Mouse (Mus musculus) brown adipose tissue, adult 24 weeks (tissue): ENCODE measurements around the gene Smim13. TPM values are rescaled to one million over a fixed set of nuclear protein-coding genes. Genes with fewer than 3 reads are reported as not detected.
"Not testable (repeated sequence)": the region's sequence is repeated elsewhere in the genome, so short reads cannot be mapped to it uniquely, and the experiment has no call there.

Experiments used
- H3K27ac ChIP-seq: fragments of 200-500 bp; replicated peaks from 2 replicates; pipeline ENCODE4 v1.5.1; 2012; ENCODE audit warnings: low read depth, mild to moderate bottlenecking, low read length
- H3K4me1 ChIP-seq: fragments of 200-500 bp; 2 replicates; pipeline ENCODE4 v1.6.1; 2012; ENCODE audit warnings: low read length, mixed read lengths; ENCODE audit not compliant: control insufficient read depth, insufficient read depth, insufficient read length
- H3K4me3 ChIP-seq: fragments of 200-500 bp; 2 replicates; pipeline ENCODE4 v1.5.1; 2012; ENCODE audit warnings: low read depth, mild to moderate bottlenecking, low read length, moderate library complexity; ENCODE audit not compliant: insufficient read depth
- polyA plus RNA-seq: library from polyadenylated mRNA; stranded (reverse); fragments of >200 nt; gene quantifications from 2 replicates; pipeline ENCODE4 v1.2.4, GENCODE M21; 2012; ENCODE audit not compliant: missing spikeins, insufficient read depth, insufficient read length

Smim13 gene
- 6.3 and 7.3 TPM in 2 replicates for polyA plus RNA-seq

GRCm38 (mm10) chr13:41249538-41250317, at the start of gene Smim13:
Gene Smim13, plus strand, starts transcription at chr13:41249844.
- no peaks in the 10 kb centered on the region; the same call in 1 of the 2 replicates for H3K4me1 ChIP-seq
- peak within 1 kb of the TSS; percentile 96 for H3K27ac ChIP-seq
- peak within 1 kb of the TSS; percentile 98 for H3K4me3 ChIP-seq

DNA sequence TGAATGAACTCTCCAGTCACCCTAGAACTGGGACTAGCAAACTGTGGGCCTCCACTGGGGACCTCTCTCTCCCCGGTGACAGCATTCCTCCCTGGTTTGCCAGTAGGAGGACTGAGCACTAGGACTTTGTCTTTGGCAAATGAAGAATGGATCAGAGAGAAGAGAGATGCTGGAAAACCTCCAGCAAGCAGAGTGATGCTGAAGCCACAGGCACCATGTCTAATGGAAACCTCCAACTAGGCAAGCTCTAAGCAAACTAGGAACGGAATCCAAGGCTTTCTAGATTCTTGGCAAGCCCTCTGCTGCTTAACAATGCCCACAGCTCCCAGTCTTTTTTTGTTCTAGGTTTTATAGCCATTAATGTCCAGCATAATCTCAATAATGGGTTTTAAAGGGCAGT, 48.8 kb upstream of the Smim13 start:
- Histone ChIP-seq H3K4me1 (no peaks in the 10 kb centered on the region), H3K27ac (no peak overlapping the region), H3K4me3 (no peak overlapping the region)

GRCm38 (mm10) chr13:41203289-41203688, 46.4 kb upstream of the Smim13 start:
- H3K27ac ChIP-seq, result no peak overlapping the region
- no peak overlapping the region for H3K4me3 ChIP-seq
- H3K4me1 ChIP-seq, result no peaks in the 10 kb centered on the region

DNA sequence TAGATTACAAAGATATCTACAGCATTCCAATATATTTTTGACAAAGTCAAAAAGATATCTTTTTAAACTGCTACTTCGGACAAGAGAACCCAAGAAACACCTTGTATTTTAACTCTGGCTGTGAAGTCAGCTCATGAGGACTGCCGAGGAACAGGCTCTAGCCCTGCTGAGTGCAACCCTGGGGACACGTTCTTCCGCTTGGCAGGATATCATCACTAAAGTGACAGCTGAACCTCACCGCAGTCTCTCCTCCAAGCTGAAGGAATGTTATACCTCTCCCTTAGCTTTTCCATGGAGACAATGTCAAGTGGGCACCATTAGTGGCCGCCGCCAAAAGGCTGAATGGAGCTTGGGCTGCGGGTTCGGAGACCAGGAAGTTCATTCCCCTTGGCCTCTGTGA, 46.0 kb upstream of the Smim13 start:
- H3K4me1 ChIP-seq, result no peaks in the 10 kb centered on the region
- H3K4me3 ChIP-seq, result no peak overlapping the region
- no peak overlapping the region for H3K27ac ChIP-seq

DNA sequence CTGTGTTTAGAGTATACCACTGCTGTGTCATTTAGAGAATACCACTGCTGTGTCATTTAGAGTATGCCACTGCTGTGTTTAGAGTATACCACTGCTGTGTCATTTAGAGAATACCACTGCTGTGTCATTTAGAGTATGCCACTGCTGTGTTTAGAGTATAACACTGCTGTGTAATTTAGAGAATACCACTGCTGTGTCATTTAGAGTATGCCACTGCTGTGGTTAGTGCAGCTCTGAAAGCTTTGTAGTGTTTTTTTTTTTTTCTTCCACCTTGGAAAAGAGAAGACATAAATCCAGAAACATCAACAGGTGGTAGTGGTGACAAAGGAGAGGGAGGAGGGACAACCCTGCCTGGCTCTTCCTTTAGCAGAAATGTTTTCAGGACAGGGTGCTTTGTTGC, 44.1 kb upstream of the Smim13 start:
- not testable (repeated sequence) for H3K4me3 ChIP-seq, H3K4me1 ChIP-seq, H3K27ac ChIP-seq

GRCm38 (mm10) chr13:41206241-41206640, 43.4 kb upstream of the Smim13 start:
- Histone ChIP-seq H3K4me3 (no peak overlapping the region), H3K4me1 (no peaks in the 10 kb centered on the region), H3K27ac (no peak overlapping the region)

GRCm38 (mm10) chr13:41211276-41211675, 38.4 kb upstream of the Smim13 start:
- no peak overlapping the region for H3K4me3 ChIP-seq
- no peak overlapping the region for H3K27ac ChIP-seq
- H3K4me1 ChIP-seq, result no peaks in the 10 kb centered on the region

- Histone ChIP-seq H3K27ac (no peak overlapping the region), H3K4me3 (no peak overlapping the region), H3K4me1 (no peaks in the 10 kb centered on the region)
Observed at GRCm38 (mm10) chr13:41212558-41213322, 36.9 kb upstream of the Smim13 start.

GRCm38 (mm10) chr13:41215669-41216068, 34.0 kb upstream of the Smim13 start:
- no peak overlapping the region for H3K27ac ChIP-seq
- H3K4me1 ChIP-seq, result no peaks in the 10 kb centered on the region; the same call in 1 of the 2 replicates
- H3K4me3 ChIP-seq, result no peak overlapping the region

- Histone ChIP-seq H3K27ac (no peak overlapping the region), H3K4me1 (no peaks in the 10 kb centered on the region; the same call in 1 of the 2 replicates), H3K4me3 (no peak overlapping the region)
Observed at GRCm38 (mm10) chr13:41216236-41216635, 33.4 kb upstream of the Smim13 start.

- Histone ChIP-seq H3K27ac (no peak overlapping the region), H3K4me3 (no peak overlapping the region)
Observed at GRCm38 (mm10) chr13:41219056-41219455, 30.6 kb upstream of the Smim13 start.

GRCm38 (mm10) chr13:41219687-41220303, 29.8 kb upstream of the Smim13 start:
- Histone ChIP-seq H3K4me1 (no peaks in the 10 kb centered on the region; the same call in 1 of the 2 replicates), H3K4me3 (peak overlapping the region; percentile 55), H3K27ac (no peak overlapping the region)

More at GRCm38 (mm10) chr13:41219056-41219455, 30.6 kb upstream of the Smim13 start:
- H3K4me1 ChIP-seq, result no peaks in the 10 kb centered on the region; the same call in 1 of the 2 replicates

GRCm38 (mm10) chr13:41220304-41220834, 29.3 kb upstream of the Smim13 start, which contains the start of gene Elovl2:
Gene Elovl2, minus strand, starts transcription at chr13:41220405.
- Histone ChIP-seq H3K4me3 (peak within 1 kb of the TSS; percentile 55), H3K4me1 (no peaks in the 10 kb centered on the region; the same call in 1 of the 2 replicates), H3K27ac (no peak within 1 kb of the TSS)

DNA sequence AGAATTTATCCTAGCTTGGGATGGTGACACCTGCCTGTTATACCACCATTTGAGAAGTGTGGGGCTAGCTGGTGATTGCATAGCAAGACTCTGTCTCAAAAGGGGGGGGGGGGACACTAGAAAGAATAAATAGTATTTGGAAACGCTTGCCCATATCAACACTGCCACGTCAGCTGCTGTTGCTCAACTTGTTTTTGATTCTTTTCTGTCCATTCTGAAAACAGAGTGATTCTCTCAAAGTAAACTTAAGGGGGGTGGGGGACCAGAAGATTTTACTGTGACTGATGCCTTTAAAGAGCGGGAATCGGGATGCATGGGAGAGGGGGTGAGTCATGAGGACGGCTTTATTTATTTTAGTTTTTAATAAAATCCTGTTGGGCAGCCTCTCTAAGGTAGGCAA, 23.1 kb upstream of the Smim13 start:
- Histone ChIP-seq H3K4me3 (no peak overlapping the region), H3K4me1 (no peaks in the 10 kb centered on the region), H3K27ac (no peak overlapping the region)

- Histone ChIP-seq H3K27ac (no peak overlapping the region), H3K4me3 (no peak overlapping the region), H3K4me1 (no peaks in the 10 kb centered on the region)
Observed at GRCm38 (mm10) chr13:41228060-41228459, 21.6 kb upstream of the Smim13 start.
